Mouse (Mus musculus): ENCODE results near the gene Bscl2. TPM values are rescaled to one million over a fixed set of nuclear protein-coding genes. Genes with fewer than 3 reads are reported as not detected.
A peak's percentile ranks its signal among the peaks of the same experiment; 100 is the strongest.

Gene Bscl2
- polyA plus RNA-seq, 1 experiment from 2014 or later, result 43.1 TPM

- Histone ChIP-seq H3K27ac (peak overlapping the region; percentile 72; the same call in 1 of the 2 replicates), H3K27me3 (no peaks in the 10 kb centered on the region), H3K36me3 (peaks cover 49% of the 10 kb centered on the region)
Observed at GRCm38 (mm10) chr19:8872266-8872840, 35.1 kb downstream of the Bscl2 start.

GRCm38 (mm10) chr19:8875031-8875430 is 37.8 kb downstream of the Bscl2 start:
- Histone ChIP-seq H3K27ac (no peak overlapping the region), H3K4me2 (no peak overlapping the region), H3K4me3 (replicated peaks) (no peak overlapping the region), H3K4me1 (replicated peaks) (peaks cover 15% of the 10 kb centered on the region), H3K27me3 (no peaks in the 10 kb centered on the region), H3K9ac (replicated peaks) (no peak overlapping the region; the same call in 1 of the 2 replicates), H3K9me3 (no peaks in the 10 kb centered on the region), H3K36me3 (peaks cover 62% of the 10 kb centered on the region)
- 91% methylated on average over 7 of the region's 7 CpGs for WGBS
- no peak for ATAC-seq (ENCODE audit: insufficient number of reproducible peaks, insufficient read depth, low FRiP score, low TSS enrichment, low read depth)

More at GRCm38 (mm10) chr19:8872266-8872840, 35.1 kb downstream of the Bscl2 start:
- Histone ChIP-seq H3K9me3 (no peaks in the 10 kb centered on the region), H3K4me3 (replicated peaks) (peak overlapping the region; percentile 98), H3K4me2 (peak overlapping the region; percentile 91), H3K4me1 (replicated peaks) (peaks cover 8% of the 10 kb centered on the region), H3K9ac (replicated peaks) (peak overlapping the region; percentile 90)
- 82% methylated on average over 10 of the region's 10 CpGs for WGBS
- no peak for ATAC-seq (ENCODE audit: insufficient number of reproducible peaks, insufficient read depth, low FRiP score, low TSS enrichment, low read depth)

GRCm38 (mm10) chr19:8880311-8881033 is 43.2 kb downstream of the Bscl2 start, which contains the start of gene Uqcc3:
Uqcc3 (minus strand) TSS chr19:8880923.
- ATAC-seq (ENCODE audit: insufficient number of reproducible peaks, insufficient read depth, low FRiP score, low TSS enrichment, low read depth), result peak; percentile 95
- Histone ChIP-seq H3K4me2 (peak within 1 kb of the TSS; percentile 87), H3K4me3 (replicated peaks) (peak within 1 kb of the TSS; percentile 83), H3K36me3 (peaks cover 32% of the 10 kb centered on the region), H3K27ac (peak within 1 kb of the TSS; percentile 82), H3K9ac (replicated peaks) (peak within 1 kb of the TSS; percentile 90), H3K4me1 (replicated peaks) (peaks cover 8% of the 10 kb centered on the region), H3K9me3 (no peaks in the 10 kb centered on the region), H3K27me3 (no peaks in the 10 kb centered on the region)
- WGBS, result under 1% methylated on average over 42 of the region's 42 CpGs

- 22% methylated on average over 3 of the region's 3 CpGs for WGBS
- no peaks in the 10 kb centered on the region for H3K9me3 ChIP-seq
- ATAC-seq (ENCODE audit: insufficient number of reproducible peaks, insufficient read depth, low FRiP score, low TSS enrichment, low read depth), result no peak; the same call in 1 of the 2 replicates
Observed at GRCm38 (mm10) chr19:8881034-8881392, 43.7 kb downstream of the Bscl2 start.

GRCm38 (mm10) chr19:8883616-8884015 is 46.3 kb downstream of the Bscl2 start, which contains the start of the genes Lbhd1 and Gm49403:
Lbhd1 (plus strand) TSS chr19:8883732.
Gm49403 (plus strand) TSS chr19:8883930.
- Histone ChIP-seq H3K4me1 (replicated peaks) (peaks cover 16% of the 10 kb centered on the region), H3K27ac (no peak within 1 kb of the TSS), H3K9me3 (no peaks in the 10 kb centered on the region), H3K4me2 (no peak within 1 kb of the TSS), H3K36me3 (peaks cover 6% of the 10 kb centered on the region; the same call in 1 of the 2 replicates), H3K4me3 (replicated peaks) (no peak within 1 kb of the TSS), H3K9ac (replicated peaks) (no peak within 1 kb of the TSS), H3K27me3 (no peaks in the 10 kb centered on the region)
- ATAC-seq (ENCODE audit: insufficient number of reproducible peaks, insufficient read depth, low FRiP score, low TSS enrichment, low read depth), result no peak
- 81% methylated on average over 3 of the region's 3 CpGs for WGBS

More at GRCm38 (mm10) chr19:8881034-8881392, 43.7 kb downstream of the Bscl2 start:
- Histone ChIP-seq H3K36me3 (peaks cover 27% of the 10 kb centered on the region), H3K27me3 (no peaks in the 10 kb centered on the region), H3K27ac (no peak overlapping the region; the same call in 1 of the 2 replicates), H3K4me1 (replicated peaks) (peaks cover 8% of the 10 kb centered on the region), H3K4me3 (replicated peaks) (peak overlapping the region; percentile 83), H3K9ac (replicated peaks) (peak overlapping the region; percentile 90), H3K4me2 (peak overlapping the region; percentile 87)

GRCm38 (mm10) chr19:8886916-8887584 is 49.8 kb downstream of the Bscl2 start:
- Histone ChIP-seq H3K9me3 (no peaks in the 10 kb centered on the region), H3K27me3 (no peaks in the 10 kb centered on the region), H3K27ac (peak overlapping the region; percentile 93), H3K4me2 (peak overlapping the region; percentile 77), H3K36me3 (peaks cover 15% of the 10 kb centered on the region), H3K4me1 (replicated peaks) (peaks cover 8% of the 10 kb centered on the region), H3K4me3 (replicated peaks) (peak overlapping the region; percentile 71; the same call in 1 of the 2 replicates), H3K9ac (replicated peaks) (no peak overlapping the region)
- 51% methylated on average over 1 of the region's 1 CpGs for WGBS
- no peak for ATAC-seq (ENCODE audit: insufficient number of reproducible peaks, insufficient read depth, low FRiP score, low TSS enrichment, low read depth)

- Histone ChIP-seq H3K27me3 (no peaks in the 10 kb centered on the region), H3K4me2 (peak overlapping the region; percentile 77), H3K4me3 (replicated peaks) (peak overlapping the region; percentile 71), H3K27ac (peak overlapping the region; percentile 93), H3K36me3 (peaks cover 15% of the 10 kb centered on the region), H3K4me1 (replicated peaks) (peaks cover 8% of the 10 kb centered on the region), H3K9me3 (no peaks in the 10 kb centered on the region), H3K9ac (replicated peaks) (peak overlapping the region; percentile 89)
- WGBS, result 15% methylated on average over 19 of the region's 19 CpGs
- ATAC-seq (ENCODE audit: insufficient number of reproducible peaks, insufficient read depth, low FRiP score, low TSS enrichment, low read depth), result no peak
Observed at GRCm38 (mm10) chr19:8887585-8888463, 50.6 kb downstream of the Bscl2 start.

GRCm38 (mm10) chr19:8888511-8889385 is 51.5 kb downstream of the Bscl2 start, which contains the start of the genes 1810009A15Rik and Gm49416:
1810009A15Rik (plus strand) TSS chr19:8888853.
Gm49416 (plus strand) TSS chr19:8888926.
- Histone ChIP-seq H3K4me2 (peak within 1 kb of the TSS; percentile 77), H3K27ac (peak within 1 kb of the TSS; percentile 93), H3K36me3 (peaks cover 15% of the 10 kb centered on the region), H3K9ac (replicated peaks) (peak within 1 kb of the TSS; percentile 89), H3K4me3 (replicated peaks) (peak within 1 kb of the TSS; percentile 71), H3K27me3 (no peaks in the 10 kb centered on the region), H3K9me3 (no peaks in the 10 kb centered on the region), H3K4me1 (replicated peaks) (peaks cover 10% of the 10 kb centered on the region)
- under 1% methylated on average over 58 of the region's 58 CpGs for WGBS
- peak; percentile 94 for ATAC-seq (ENCODE audit: insufficient number of reproducible peaks, insufficient read depth, low FRiP score, low TSS enrichment, low read depth)

GRCm38 (mm10) chr19:8892829-8893766 is 55.8 kb downstream of the Bscl2 start, which contains the start of gene Ints5:
Ints5 (plus strand) TSS chr19:8893005.
- H3K36me3 ChIP-seq, result peaks cover 44% of the 10 kb centered on the region
- H3K9ac ChIP-seq (replicated peaks), result peak within 1 kb of the TSS; percentile 93
- H3K27me3 ChIP-seq, result no peaks in the 10 kb centered on the region
- H3K27ac ChIP-seq, result peak within 1 kb of the TSS; percentile 87
- peak; percentile 21; the same call in 1 of the 2 replicates for ATAC-seq (ENCODE audit: insufficient number of reproducible peaks, insufficient read depth, low FRiP score, low TSS enrichment, low read depth)
- H3K4me2 ChIP-seq, result peak within 1 kb of the TSS; percentile 70
- peak within 1 kb of the TSS; percentile 86 for H3K4me3 ChIP-seq (replicated peaks)
- H3K9me3 ChIP-seq, result no peaks in the 10 kb centered on the region
- peaks cover 23% of the 10 kb centered on the region for H3K4me1 ChIP-seq (replicated peaks)
- 3% methylated on average over 54 of the region's 54 CpGs for WGBS
